Mouse (Mus musculus) kidney, adult 2 months (tissue): Measurements from ENCODE around the gene Hoxa11.

Source experiments
- CTCF ChIP-seq: fragments of 200-500 bp; conservative IDR thresholded peaks from 2 replicates; pipeline ENCODE4 v1.5.1; 2011; ENCODE audit warnings: low read depth, mild to moderate bottlenecking, control low read depth, low read length, moderate library complexity, mixed read lengths; ENCODE audit not compliant: insufficient read depth, insufficient read length
- POLR2A ChIP-seq: fragments of 200-500 bp; IDR thresholded peaks from one replicate; pipeline ENCODE4 v1.6.1; 2011; ENCODE audit warnings: low read depth, low read length, control low read depth

DNA sequence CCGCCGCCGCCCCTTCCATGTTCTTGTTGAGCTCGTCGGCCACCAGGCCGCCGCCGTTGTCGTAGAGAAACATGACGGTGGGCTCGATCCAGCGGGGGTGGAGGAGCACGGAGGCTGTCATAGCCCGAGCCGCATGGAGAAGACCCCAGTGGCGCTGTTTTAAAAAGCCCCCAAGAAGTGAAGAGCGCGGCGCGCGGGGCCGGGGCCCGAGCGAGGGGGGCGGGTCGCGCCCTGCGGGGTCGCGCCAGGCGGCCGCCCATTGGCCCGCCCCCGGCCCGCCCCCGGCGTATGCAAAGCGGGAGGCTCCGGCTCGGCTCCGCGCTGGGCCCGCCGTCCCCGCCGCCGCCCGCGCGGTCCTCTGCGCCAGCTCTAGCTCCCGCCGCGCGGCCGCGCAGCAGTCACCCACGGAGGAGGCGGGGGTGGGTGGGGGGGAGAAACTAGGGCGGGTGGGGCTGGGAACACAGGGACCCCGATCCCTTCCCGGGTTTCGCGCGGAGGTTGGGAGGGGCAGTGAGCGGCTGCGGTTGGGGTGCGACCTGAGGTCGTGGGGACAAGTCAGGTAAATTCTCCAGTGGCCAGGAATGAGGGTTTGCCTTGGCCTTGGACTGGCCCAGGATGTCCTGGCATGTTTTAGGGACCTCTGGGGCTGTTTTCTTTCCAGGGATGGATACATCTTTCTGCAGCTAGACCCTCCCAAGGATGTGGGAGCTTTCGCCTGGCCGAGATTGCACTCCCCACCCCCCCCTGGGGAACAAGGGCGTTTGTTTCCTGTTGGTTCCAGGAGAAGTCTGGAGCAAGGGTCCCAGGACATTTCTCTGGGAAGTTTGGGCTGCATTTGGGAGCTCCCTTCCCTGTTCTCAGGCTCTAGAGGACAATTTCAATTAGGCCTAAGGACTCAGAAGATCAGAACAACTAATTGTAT, 15.3 kb upstream of the Hoxa11 start, which contains the start of gene Hoxa13:
- TF ChIP-seq POLR2A: no peak
- no peak for TF ChIP-seq CTCF
